Mouse (Mus musculus) left cerebral cortex, adult 11 months (tissue): ENCODE results near the gene Entpd6.

Experiments used
- DNase-seq: peaks from one replicate; pipeline ENCODE4 v3.0.0; 2022; ENCODE audit warnings: low spot score

Entpd6 gene

DNA sequence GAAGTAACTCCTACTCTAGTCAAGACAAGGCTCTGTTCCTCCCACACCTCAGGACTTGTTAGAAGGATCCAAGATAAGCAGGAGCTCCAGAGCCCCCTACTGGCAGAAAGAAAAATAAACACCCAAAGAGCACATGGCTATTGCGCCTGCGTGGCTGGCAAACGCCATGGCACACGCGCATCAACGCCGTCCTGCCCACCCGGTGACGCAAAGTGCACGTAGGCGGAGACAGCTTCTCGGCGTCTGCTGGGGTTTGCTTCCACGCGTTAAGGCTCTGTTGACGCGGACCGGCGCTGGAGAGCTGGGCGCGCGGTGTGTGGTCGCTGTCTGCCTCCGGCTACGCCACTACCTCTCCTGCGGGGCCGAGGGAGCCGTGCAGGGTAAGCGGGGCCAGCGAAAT, at the start of gene Entpd6:
Gene Entpd6 (plus strand): TSS at position 189 of the 400 bp plus-strand sequence.
- DNase-seq = peak; percentile 98

GRCm38 (mm10) chr2:150712167-150712674, 36.6 kb upstream of the Entpd6 start:
- no peak for DNase-seq

- no peak for DNase-seq
Observed at GRCm38 (mm10) chr2:150735756-150736576, 12.9 kb upstream of the Entpd6 start.

GRCm38 (mm10) chr2:150737881-150738280, 11.0 kb upstream of the Entpd6 start:
- DNase-seq = no peak

DNA sequence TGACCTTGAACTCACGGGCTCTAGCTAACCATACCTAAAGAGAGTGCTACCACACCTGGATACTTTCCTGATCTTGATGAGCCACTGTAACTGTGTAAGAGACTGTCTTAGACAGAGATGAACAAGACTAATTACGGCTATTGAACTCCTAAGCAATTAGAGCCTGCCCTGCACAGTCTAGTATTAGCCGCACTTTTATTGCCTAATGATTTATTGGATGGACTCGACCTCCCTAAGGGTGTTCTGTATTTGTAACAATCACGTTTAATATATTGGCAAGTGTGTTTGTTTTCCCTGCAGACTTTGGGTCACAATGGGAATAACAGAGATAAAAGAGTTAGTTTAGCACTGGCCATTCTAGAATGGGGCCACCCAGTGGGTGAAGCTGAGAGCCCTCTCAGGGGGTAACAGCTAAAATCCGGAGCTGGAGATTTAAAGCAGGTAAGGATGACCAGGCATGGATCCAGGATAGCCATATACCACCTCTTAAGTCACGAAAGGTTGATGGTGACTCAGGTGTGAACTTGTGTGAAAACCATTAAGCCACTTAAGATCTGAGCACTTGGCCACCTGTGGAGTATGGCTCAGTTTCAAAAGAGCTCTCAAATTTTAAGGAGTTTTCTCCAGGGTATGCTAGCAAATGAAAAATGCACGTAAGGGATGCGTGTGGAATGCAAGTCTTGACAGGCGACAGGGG, 8.5 kb upstream of the Entpd6 start:
- no peak for DNase-seq

GRCm38 (mm10) chr2:150741405-150741804, 7.4 kb upstream of the Entpd6 start:
- no peak for DNase-seq

DNA sequence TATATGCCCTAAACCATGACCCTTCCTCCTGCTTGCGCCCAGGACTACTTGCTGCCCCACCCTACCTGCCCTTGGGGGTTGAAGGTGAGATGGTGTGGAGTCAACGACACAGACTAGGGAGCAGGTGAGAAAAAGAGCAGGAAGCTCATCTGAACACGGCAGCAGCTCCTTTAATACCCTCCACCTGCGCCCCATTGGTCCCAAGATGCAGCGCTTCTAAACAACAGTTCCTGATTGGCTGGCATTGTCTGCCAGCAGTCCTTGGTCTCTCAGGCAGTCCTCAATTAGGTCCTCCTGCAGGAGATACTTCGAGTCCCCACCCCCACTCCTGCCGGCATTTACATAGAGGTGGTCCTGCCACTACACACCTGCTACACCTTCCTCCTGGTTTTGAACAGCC, 3.8 kb upstream of the Entpd6 start:
- DNase-seq = no peak

DNA sequence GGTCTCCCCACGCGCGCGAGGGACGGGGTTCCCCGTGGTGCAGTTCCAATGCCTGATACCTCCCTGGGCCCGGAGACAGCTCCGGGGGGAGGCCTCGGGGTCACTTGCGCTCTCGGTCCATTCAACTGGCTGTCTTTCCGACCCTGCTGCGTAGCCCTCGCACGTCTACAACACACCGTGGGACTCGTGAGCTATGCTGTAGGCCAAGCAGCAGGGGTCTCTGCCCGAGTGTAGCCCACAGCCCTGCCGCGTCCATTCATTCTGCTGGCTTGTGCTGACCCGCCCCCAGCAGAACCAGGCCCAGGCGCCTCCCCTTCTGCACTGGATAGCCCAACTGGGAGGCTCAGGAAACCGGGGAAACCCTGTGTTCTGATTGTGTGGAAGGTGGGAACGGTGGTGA, 441 bp downstream of the Entpd6 start:
- no peak for DNase-seq

- no peak for DNase-seq
Observed at GRCm38 (mm10) chr2:150750129-150750979, 1.5 kb downstream of the Entpd6 start.

DNA sequence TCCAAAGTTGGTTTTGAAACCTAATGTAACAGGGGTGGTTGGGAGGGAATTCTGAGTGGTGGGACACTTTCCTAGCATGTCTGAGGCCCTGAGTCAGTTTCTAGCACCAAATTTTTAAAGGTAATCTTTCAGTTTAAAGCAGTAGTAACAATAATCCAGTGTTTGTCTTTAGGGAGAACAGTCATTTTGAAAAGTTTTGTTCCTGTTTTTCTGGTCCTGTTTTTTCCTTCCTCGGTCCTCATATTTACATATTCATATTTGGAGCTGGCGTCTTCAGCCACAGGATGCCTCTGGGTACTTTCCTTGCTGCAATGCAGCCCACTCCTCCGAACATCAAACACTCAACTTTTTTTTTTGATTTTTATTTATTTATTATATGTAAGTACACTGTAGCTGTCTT, 6.2 kb downstream of the Entpd6 start:
- no peak for DNase-seq

GRCm38 (mm10) chr2:150761476-150761875, 12.6 kb downstream of the Entpd6 start:
- no peak for DNase-seq

DNA sequence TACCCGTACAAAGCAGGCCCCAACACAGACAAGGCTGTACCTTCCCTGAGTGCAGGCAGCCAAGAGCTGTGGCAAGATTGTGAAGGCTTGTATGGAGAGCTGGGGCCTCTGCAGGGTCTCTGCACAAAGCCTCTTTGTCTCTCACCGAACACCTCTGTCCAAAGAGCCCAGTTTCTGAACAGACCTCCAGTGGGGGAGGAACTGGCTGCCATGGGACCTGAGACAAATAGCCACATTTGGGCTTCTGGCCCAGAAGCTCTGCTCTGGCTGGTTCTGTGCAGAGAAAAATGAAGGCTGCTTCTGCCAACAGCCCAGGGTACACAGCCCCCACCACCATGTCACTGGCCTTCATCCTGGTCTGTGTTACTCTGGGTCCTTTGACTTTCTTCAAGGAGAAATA, 16.8 kb downstream of the Entpd6 start:
- peak; percentile 44 for DNase-seq

GRCm38 (mm10) chr2:150766083-150766862, 17.4 kb downstream of the Entpd6 start:
- DNase-seq = no peak

DNA sequence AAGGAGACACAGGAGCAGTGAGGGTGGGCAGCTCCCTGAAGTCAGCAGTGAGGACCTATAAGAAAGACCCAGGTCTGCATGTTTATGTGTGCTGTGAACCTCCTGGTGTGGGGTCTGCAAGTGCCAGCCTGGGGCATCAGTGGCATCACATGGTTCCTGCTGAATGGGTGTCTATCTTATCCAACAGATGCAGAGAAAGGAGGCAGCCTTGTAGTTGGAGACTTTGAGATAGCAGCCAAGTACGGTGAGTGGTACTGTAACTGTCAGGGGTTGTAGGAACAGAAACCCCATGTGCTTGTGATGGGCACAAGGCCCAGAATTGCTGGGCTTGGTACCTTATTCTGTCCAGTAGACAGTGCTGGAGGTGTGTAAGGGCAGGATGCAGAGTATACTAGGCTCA, 19.8 kb downstream of the Entpd6 start:
- DNase-seq = no peak

- DNase-seq = no peak
Observed at GRCm38 (mm10) chr2:150770747-150771146, 21.9 kb downstream of the Entpd6 start.

DNA sequence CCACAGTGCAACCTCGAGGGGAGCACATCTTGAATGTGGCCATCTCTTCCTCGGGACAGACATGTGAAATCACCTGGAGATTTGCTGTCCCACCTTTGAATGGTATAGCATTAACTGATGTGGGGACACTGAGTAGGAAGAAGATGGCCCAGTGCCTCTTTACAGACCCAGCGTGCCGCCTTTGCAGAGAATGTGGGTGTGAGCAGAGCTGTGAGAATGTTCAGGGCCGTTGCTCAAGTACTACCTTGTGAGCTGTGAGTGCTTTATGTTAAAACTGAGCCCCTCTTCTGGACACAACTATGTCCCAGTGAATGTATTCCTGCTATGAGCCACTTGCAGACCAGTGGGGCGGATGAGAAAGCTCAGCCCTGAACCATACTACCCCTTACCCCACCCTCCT, 22.3 kb downstream of the Entpd6 start:
- DNase-seq = no peak

DNA sequence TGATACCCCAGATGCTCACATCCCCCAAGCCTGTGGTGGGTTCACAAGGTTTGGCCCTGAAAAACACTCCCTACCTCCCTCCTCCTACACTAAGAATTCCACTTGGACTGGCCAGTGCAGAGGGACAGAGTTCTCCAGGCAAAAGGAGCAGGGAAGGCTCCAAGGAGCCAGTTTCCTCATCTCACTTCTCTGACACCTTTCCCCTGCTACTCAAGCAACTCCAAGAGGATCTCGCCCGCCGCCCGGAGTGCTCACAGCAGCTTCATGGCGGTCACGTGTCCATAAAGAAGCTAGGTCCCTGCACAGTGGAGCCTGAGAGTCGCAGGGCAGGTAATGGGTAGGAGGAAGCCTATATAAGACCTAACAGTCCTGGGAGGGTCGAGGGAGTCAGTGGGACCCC, 23.2 kb downstream of the Entpd6 start:
- no peak for DNase-seq

DNA sequence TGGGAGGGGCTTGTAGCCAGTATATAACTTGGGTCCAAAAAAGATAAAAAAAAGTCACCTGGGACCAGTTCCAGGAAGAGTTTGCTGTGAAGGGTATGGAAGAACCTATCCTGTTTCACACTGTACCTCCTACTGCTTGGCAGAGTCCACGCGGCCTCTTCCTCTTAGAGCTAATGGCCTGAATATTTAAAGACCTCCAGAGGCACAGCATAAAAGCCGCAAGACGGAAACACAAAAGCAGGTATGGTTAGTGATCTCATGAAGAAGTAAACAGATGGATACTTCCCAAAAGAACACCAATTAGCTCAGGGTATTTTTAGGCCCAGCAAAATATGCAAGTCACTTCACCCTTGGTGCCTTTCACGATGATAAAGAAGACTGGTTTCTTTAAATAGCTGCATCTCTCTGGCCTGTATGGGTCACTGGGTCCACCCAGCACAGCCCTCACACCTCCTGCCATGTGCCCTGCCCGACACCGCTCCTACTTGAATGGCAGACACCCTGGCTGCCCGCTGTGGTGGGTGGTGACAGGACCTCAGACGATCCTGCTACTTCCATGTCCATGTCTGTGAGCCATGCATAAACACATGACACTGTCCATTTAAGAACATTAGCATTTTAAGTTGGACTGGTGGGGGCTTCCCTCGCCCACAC, 23.8 kb downstream of the Entpd6 start:
- no peak for DNase-seq

- no peak for DNase-seq
Observed at GRCm38 (mm10) chr2:150782801-150783200, 34.0 kb downstream of the Entpd6 start.

GRCm38 (mm10) chr2:150786251-150787180, 37.7 kb downstream of the Entpd6 start, which contains the start of gene Pygb:
Gene Pygb (plus strand): TSS chr2:150786735.
- DNase-seq = peak; percentile 72
